Mouse (Mus musculus) cortical plate, adult 2 months (tissue): ENCODE results near the gene Sobp. TPM values are rescaled to one million over a fixed set of nuclear protein-coding genes. Genes with fewer than 3 reads are reported as not detected.

Experiments
- H3K27ac ChIP-seq: fragments of 200-500 bp; 2 replicates; pipeline ENCODE4 v1.5.1; 2012; ENCODE audit warnings: low read length, control low read depth, inconsistent platforms; ENCODE audit not compliant: insufficient read depth
- H3K4me1 ChIP-seq: fragments of 200-500 bp; 2 replicates; pipeline ENCODE4 v1.6.1; 2011; ENCODE audit warnings: low read length; ENCODE audit not compliant: control insufficient read depth, insufficient read depth
- H3K4me3 ChIP-seq: fragments of 200-500 bp; 2 replicates; pipeline ENCODE4 v1.5.1; 2011; ENCODE audit warnings: mild to moderate bottlenecking, low read length, control low read depth; ENCODE audit not compliant: insufficient read depth
- CTCF ChIP-seq: fragments of 200-500 bp; IDR thresholded peaks from 2 replicates; pipeline ENCODE4 v1.5.1; 2011; ENCODE audit warnings: mild to moderate bottlenecking, control low read depth, low read length; ENCODE audit not compliant: insufficient read depth; ENCODE audit errors: extremely low read depth
- POLR2A ChIP-seq: fragments of 200-500 bp; IDR thresholded peaks from 2 replicates; pipeline ENCODE4 v1.6.1; 2011; ENCODE audit warnings: mild to moderate bottlenecking, low read length, control low read depth; ENCODE audit not compliant: insufficient read depth; ENCODE audit errors: extremely low read depth
- polyA plus RNA-seq: library from polyadenylated mRNA; depleted of rRNA; stranded (reverse); fragments of >200 nt; gene quantifications from 2 replicates; pipeline ENCODE4 v1.2.3, GENCODE M21; 2012

The Sobp gene
- polyA plus RNA-seq, 1 experiment: 21.9 TPM

DNA sequence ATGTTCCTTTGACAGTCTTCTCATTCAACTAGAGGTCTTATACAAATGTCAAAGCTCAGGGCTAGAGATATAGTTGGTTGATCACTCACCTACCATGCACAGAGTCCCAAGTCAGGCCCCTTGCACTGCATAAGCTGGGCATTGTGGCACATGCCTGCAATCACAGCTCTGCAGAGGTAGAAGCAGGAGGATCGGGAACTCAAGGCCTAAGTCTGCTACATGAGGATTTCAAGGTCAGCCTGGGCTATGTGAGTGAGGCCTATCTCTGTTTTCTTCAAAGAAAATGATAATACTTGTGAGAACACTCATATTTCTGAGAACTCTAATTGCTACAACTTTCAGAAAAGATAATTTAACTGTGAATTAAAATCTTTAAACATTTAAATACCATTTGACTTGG is 8.2 kb downstream of the Sobp start:
- no peak for TF ChIP-seq POLR2A
- no peak for TF ChIP-seq CTCF
- H3K27ac ChIP-seq: no peak overlapping the region
- no peak overlapping the region for H3K4me3 ChIP-seq
- H3K4me1 ChIP-seq: peaks cover 5% of the 10 kb centered on the region; the same call in 1 of the 2 replicates

DNA sequence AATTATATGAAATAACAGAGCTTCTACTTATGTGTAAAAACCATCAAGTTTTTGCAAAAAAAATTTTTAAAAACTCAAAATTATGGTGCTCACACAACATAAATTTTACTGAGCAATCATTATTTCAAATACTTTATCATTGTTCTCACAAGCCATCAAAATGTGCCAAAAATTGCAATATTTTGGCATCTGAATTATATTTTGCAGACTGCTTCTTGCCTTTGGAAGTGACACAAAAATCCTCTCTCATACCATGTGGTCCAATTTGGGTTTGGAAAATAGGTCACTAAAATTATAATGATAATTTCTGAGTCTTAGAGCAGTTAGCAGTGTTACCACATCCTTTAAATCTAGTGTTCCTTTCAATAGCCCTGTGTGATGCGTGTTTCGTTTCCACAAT is 9.9 kb downstream of the Sobp start:
- TF ChIP-seq POLR2A: no peak
- no peak for TF ChIP-seq CTCF
- Histone ChIP-seq H3K4me3 (no peak overlapping the region), H3K27ac (no peak overlapping the region), H3K4me1 (peaks cover 5% of the 10 kb centered on the region)

GRCm38 (mm10) chr10:43162318-43162717 is 12.0 kb downstream of the Sobp start:
- peaks cover 6% of the 10 kb centered on the region; the same call in 1 of the 2 replicates for H3K4me1 ChIP-seq
- TF ChIP-seq POLR2A (no peak), CTCF (no peak)
- no peak overlapping the region for H3K4me3 ChIP-seq
- no peak overlapping the region for H3K27ac ChIP-seq

DNA sequence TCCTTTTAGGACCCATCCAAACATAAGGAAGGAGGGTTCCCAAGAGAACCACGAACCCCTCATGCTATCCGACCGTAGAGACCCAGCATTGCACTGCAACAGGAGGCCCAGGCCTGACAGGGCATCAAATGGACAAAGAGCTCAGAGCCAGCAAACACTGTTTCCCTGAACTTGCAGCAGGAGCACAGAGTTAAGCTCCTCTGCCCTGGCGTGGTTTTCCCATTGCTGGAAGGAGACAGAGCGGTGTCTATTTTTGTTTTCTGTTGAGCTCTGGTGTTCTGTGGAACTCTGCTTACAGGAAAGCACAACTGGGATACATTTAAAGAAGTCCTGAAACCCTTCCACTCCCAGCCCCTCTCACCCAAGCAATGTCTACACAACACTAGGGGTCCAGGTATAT is 15.0 kb downstream of the Sobp start:
- H3K27ac ChIP-seq: no peak overlapping the region
- TF ChIP-seq POLR2A: no peak
- no peak for TF ChIP-seq CTCF
- no peak overlapping the region for H3K4me3 ChIP-seq
- peaks cover 7% of the 10 kb centered on the region; the same call in 1 of the 2 replicates for H3K4me1 ChIP-seq

DNA sequence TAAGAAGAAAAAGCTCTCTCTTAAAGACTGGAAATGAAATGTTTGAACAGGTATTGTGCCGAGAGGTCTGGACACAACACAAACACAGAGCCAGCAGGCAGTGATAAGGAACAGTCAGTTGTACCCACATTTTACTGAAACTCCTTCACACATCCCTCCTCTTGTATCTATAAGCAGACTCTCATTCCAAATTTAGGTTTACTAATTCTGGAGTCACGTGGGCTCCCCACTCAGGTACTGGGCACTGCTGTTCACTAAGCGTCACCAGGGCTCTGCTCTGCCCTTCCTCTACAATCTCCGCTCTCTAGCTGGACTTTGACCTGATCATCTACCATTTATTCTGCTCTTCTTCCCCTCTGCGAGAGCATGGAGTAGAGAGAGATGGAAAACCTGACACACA is 15.4 kb downstream of the Sobp start:
- peaks cover 7% of the 10 kb centered on the region; the same call in 1 of the 2 replicates for H3K4me1 ChIP-seq
- no peak overlapping the region for H3K27ac ChIP-seq
- H3K4me3 ChIP-seq: no peak overlapping the region
- TF ChIP-seq CTCF (no peak), POLR2A (no peak)

DNA sequence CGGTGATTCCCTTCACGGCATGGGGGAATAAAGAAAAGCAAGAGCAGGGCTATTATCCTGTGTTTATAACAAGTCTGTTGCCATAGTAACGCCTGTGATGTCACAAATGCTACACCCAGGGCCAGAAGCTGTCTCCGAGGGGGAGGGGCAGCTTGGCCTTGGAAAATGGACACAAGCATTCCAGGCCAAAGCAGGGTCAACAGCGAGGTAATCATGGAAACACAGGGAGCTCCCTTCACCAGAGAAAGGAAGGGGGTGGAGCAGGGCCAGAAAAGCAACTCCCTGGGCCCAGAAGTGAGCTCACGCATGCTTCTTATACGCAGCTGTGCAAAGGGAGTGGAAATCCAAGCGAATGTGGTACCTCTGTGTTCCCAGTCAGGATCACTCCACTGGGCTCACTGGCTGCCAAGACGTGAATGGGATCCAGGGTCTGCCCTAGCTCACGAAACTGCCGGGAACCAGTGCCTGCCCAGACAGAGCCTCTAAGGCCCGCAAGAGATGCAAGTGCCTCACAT is 19.2 kb downstream of the Sobp start:
- Histone ChIP-seq H3K4me3 (no peak overlapping the region), H3K4me1 (peaks cover 7% of the 10 kb centered on the region; the same call in 1 of the 2 replicates), H3K27ac (no peak overlapping the region)
- TF ChIP-seq POLR2A (no peak), CTCF (no peak)

GRCm38 (mm10) chr10:43152643-43153042 is 21.7 kb downstream of the Sobp start:
- Histone ChIP-seq H3K27ac (no peak overlapping the region), H3K4me3 (no peak overlapping the region), H3K4me1 (peaks cover 3% of the 10 kb centered on the region; the same call in 1 of the 2 replicates)
- no peak for TF ChIP-seq CTCF
- no peak for TF ChIP-seq POLR2A

- no peak overlapping the region for H3K4me3 ChIP-seq
- no peak for TF ChIP-seq CTCF
- H3K27ac ChIP-seq: no peak overlapping the region
- H3K4me1 ChIP-seq: no peaks in the 10 kb centered on the region
These were observed 25.9 kb downstream of the Sobp start for GRCm38 (mm10) chr10:43148456-43148855.

- H3K27ac ChIP-seq: no peak overlapping the region
- no peak for TF ChIP-seq POLR2A
- no peak for TF ChIP-seq CTCF
- H3K4me1 ChIP-seq: no peaks in the 10 kb centered on the region
- no peak overlapping the region for H3K4me3 ChIP-seq
These were observed 31.2 kb downstream of the Sobp start for GRCm38 (mm10) chr10:43143173-43143572.

- TF ChIP-seq POLR2A (no peak), CTCF (no peak)
- no peak overlapping the region for H3K4me3 ChIP-seq
- peaks cover 2% of the 10 kb centered on the region for H3K4me1 ChIP-seq
- H3K27ac ChIP-seq: no peak overlapping the region
These were observed 40.3 kb downstream of the Sobp start for GRCm38 (mm10) chr10:43134027-43134426.

GRCm38 (mm10) chr10:43128750-43129149 is 45.6 kb downstream of the Sobp start:
- no peak overlapping the region for H3K27ac ChIP-seq

More at GRCm38 (mm10) chr10:43128750-43129149, 45.6 kb downstream of the Sobp start:
- no peaks in the 10 kb centered on the region; the same call in 1 of the 2 replicates for H3K4me1 ChIP-seq
- no peak overlapping the region for H3K4me3 ChIP-seq
- TF ChIP-seq CTCF: no peak
- no peak for TF ChIP-seq POLR2A
